Mouse (Mus musculus) CD8-positive naive resting alpha-beta T cell, adult 2 months (primary cell): ENCODE results near the gene Mmp11.
"Not testable (repeated sequence)": the region's sequence is repeated elsewhere in the genome, so short reads cannot be mapped to it uniquely, and the experiment has no call there.

ENCODE experiments used
- DNase-seq, 2 experiments: peaks; one replicate each; pipeline ENCODE4 v3.0.0; 2022; ENCODE audit warnings: low read depth in 2 of 2, low spot score in 2 of 2

The Mmp11 gene

DNA sequence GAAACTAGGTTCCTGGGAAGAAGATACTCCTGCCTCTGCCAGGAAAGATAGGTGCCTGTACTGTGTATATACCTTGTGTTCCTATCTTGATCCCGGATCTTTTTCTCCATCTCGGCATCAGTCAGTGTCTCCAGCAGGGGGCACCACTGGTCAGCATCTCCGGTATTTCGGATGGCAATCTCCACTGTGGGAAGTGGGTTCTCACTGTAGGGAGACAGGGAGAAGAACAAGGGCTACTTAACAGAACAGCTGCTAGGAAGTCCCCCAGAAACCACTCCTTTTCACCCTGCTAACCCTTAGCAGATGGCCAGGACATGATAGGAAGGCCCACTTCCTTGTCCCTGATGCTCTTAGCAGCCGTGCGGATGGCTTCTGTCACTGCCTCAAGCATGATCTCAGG lies 38.9 kb downstream of the Mmp11 start:
- peak; percentile 29 to 31 for DNase-seq

DNA sequence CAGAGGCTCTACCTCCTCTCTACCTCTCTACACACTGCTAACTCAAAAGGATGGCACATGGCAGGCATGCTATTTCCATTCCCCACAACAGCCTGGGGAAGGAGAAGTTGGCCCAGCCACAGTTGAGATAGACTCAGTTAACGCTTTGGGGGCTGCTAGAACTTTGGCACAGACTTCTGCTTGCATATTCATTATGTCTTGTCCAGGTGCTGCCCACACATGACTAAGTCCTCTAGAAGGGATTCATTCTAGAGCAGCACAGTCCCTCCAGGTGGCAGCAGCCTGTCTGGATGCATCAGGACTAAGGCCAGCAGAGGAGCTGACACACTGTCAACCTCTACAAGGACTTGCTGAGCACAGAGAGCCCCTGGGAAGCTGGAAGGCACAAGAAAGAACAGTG lies 40.1 kb downstream of the Mmp11 start:
- no peak for DNase-seq

DNA sequence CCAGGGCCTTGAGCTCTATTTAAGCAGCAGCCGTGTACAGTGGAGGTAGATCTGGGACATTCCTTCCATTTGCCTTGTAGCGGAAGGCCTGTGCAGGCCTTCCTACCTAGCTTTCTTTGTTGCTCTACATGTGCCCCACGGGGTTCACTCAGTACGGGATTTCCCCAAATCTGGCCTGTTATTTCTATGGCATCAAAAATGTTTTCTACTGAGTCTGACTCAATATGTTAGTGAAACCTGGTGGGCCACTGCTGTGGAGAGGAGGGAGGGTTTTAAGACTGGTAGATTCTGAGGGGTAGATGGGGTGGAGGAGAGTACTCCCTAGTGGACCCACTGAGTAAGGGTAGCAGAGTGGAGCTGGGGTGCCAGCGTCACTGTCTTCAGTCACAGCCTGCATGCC lies 40.6 kb downstream of the Mmp11 start:
- DNase-seq: no peak

DNA sequence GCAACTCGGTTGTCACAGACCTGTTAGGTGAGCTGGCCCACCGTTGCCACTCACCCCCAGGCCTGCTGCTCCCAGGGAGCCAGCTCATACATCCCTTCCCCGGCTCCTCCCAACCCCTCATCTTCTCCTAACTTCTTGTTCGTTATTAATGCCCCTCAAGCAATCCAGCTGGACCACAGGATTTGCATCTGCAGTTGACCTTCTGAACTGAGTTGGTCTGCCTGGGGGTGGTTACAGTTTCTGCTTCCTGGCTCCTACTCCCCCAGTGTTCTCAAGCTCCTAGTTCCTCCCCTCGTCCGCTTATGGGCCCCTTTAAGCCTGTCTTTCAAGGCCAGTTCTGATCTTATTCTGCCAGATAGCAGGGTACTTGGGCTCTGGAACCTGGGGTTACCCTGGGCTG lies 41.7 kb downstream of the Mmp11 start:
- DNase-seq: no peak

DNA sequence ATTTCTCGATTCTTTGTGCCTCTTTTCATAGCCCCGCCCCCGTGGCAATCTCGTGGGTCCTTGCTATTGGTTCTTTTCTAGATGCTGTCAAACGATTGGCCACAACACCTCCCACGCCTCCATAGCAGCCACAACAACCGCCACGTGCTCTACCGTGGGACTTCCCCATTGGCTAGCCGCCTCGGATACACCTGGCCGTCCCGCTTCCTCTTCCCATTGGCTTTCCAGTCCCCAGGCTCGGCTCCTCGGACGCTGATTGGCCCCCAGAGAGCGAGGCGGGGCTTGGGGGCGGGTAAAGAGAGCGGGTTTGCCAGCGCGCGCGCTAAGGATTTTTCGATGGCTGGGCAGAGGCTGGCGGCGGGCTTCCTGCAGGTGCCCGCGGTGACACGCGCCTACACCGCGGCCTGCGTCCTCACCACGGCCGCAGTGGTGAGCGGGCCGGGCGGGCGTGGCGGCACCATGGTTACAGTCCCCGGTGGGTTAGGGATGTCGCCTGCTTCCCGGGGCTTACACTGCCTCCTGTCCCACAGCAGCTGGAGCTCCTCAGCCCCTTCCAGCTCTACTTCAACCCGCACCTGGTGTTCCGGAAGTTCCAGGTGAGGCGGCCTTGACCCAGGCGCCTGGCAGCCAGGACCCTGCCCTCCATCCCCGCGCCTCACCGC lies 43.1 kb downstream of the Mmp11 start, which contains the start of gene Derl3:
Derl3 (plus strand) TSS at position 325 of the 662 bp plus-strand sequence.
- peak; percentile 95 to 96 for DNase-seq

DNA sequence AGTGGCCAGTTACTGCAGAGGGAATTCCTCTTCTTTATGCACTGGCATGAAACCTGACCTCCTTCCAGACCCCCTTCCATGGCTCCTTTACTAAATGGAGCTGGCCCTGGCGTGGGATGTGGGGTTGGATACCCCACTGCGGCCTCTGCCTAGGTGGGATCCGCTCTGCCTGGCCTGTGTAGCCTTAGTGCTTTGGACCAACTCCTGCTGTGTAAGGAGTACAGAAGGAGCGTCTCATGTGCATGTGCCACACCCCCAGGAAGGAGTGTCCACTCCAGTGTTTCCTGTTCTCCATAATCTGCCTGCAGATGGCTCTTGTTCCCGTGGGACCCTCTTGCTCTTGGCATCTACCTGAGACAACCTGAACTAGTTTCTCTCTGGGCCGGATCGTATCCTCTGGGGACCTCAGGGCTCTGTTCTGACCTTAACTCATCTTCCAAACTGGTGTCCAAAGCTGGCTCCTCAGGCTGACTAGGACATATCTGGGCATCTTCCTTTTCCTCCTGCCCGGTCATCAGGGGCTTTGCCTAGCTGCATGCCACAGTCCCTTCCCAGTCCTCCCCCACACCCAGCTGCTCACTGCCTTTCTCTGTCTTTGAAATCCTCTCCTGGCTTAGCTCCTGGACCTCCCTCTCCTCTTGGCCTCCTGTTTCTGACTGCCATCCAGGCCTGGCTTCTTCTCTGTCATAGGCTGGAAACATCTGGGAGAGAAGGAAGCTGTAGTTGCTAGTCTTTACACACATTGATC lies 46.7 kb downstream of the Mmp11 start:
- no peak for DNase-seq

DNA sequence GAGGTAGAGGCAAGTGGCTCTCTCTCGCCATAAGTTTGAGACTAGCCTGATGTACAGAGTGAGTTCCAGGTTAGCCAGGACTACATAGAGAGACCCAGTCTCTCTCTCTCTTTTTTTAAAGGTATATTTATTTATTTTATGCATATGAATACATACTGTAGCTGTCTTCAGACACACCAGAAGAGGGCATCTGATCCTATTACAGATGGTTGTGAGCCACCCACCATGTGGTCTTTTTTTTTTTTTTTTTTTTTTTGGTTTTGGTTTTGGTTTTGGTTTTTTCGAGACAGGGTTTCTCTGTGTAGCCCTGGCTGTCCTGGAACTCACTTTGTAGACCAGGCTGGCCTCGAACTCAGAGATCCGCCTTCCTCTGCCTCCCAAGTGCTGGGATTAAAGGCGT lies 48.8 kb downstream of the Mmp11 start:
- DNase-seq: not testable (repeated sequence)

DNA sequence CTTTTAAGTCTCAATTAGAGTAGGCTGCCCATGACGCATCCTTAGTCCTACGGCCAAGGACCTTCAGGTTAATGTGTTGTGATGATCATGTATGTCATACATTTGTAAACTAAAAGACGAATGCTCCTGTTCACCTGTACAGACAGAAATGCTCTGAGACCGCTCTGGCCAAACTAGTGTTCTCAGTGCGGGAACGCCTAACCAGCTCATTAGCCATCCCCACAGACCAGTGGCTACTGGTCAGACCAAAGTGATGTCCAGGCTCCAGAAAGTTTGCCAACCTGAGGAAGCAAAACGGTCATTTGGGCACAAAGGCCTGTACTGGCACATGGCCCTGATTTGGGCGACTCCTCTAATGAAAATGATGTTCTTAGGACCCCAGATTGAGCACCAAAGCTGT lies 51.6 kb downstream of the Mmp11 start:
- no peak for DNase-seq

DNA sequence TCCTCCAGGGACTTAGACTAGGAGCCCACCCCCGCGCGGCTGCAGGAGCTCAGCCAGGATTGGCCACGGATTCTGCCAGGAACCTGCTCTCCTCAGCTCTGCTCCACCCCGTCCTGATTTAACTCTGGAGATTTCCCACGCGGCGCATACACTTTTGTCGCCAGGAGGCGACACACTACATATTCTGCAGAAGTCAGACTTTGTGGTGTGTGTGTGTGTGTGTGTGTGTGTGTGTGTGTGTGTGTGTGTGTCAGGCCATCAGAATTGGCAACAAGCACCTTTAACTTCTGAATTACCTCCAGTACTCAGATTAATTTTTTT lies 53.1 kb downstream of the Mmp11 start:
- peak; percentile 56 to 66 for DNase-seq

DNA sequence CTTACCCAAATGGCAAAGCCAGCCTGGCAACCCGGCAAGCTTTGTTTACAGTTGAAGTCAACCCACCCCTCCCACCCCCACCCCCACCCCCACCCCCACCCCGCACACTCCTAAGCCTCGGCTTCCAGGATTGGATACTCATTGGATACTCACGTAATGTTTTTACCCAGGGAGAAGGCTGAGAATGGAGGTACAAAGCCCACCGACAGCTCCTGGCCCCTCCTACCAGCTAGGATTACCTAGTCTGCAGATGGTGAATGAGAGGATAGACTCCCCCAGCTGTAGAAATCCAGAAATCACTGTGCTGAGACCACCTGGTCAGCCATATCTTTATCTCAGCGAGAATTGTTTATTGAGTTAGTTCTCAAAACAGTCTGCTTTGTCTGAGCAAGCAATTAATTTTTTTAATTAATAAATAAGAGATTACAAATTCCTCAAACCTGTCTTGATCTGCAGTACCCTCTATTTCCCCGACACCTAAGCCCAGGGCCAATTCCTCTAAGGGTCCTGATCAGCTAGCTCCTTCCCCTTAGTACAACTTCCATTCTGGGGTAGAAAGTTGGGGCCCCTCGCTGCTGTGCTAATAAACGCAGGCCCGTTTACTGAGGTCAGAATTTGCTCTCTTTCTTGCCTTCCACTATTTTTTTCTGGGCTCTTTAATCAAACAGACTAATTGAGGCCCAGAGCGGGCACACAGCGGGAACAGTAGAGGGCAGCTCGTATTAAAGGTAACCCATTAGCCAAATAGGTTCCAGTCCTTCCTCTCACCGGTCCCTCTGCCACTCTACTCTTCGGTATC lies 53.7 kb downstream of the Mmp11 start:
- no peak for DNase-seq

DNA sequence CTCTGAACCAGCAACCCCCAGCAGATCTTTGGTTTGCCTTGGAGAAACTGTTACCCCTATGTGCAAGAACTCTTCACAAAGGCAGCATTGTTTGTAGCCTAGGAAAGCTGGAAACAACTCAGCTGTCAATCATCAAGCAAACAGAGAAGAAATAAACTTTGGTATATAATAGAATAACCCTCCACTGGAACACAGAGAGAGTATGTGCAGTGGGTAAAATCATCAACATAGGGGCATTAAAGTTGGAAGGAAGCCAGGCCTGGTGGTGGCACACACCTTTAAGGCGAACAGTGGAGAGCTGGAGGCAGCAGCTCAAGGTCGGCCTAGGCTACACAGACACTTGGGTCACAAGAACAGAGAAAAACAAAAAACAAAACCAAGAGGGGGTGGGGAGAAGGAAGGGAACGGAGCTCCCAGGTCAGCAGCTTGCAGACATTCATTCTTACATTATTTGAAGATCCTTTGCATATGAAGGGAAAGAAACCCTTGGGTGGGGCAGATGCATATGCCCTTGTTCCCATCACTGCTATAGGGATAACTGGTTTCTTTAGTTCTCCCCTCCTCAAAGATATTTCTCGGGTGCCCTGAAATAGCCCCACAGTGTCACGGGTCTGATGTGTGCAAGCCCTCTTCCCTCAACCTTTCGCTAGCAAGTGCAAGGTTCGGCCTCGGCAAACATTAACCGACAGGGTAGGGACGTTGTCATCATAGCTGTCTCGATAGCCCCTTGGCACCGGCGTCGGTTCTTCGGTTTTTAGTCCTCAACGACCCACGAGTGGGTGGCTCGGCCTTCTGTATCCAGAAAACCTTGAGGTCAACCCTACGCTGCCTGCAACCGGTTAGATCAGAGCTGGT lies 54.5 kb downstream of the Mmp11 start:
- no peak for DNase-seq

DNA sequence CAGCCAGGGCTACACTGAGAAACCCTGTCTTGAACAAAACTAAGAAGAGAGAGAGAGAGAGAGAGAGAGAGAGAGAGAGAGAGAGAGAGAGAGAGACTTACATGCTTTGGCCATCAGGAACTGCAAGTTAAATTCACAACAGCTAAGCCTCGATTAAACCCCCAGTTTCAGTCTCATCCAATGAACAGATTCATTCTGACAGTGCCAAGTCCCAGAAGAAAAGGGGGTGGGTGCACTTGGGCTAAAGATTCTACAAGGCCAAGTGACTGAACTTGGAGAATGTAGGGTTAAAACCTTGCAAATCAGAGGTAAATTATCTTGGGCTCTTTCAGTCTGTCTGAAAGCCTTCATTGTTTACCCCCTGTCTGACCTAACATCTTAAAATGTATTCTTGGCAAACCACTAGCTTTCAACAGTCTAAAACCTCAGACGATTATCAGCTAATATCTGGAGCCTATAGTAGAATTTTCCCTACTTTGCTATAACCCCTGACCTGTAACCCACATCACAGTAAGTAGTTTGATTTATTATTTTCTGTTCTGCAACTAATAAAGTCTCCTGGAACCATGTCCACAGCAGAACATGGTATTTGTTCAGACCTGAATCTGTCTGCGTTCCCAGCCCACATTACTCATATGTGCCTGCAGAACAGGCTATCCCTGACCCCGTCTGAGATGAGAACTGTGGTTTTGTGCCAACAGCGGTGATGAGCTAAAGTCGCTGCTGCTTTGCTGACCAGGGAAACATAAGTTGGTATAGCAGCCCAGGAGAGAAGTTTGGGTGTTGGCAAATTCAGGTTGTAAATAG lies 55.3 kb downstream of the Mmp11 start:
- DNase-seq: no peak

DNA sequence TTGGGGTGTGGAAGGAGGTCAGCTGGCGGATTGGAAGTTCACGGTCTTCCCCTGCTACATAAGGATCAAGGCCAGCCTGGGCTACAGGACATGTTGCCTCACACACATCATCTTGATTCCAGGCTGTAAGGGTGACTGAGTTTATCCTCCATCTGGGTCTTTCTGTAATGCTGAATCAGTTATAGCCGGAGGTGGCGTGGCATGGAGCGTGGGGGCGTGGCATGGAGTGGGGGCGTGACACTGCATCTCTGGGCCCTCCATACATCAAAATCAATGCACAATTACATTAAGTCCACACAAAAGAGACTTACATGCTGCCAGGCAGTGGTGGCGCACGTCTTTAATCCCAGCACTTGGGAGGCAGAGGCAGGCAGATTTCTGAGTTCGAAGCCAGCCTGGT lies 55.9 kb downstream of the Mmp11 start:
- no peak for DNase-seq

DNA sequence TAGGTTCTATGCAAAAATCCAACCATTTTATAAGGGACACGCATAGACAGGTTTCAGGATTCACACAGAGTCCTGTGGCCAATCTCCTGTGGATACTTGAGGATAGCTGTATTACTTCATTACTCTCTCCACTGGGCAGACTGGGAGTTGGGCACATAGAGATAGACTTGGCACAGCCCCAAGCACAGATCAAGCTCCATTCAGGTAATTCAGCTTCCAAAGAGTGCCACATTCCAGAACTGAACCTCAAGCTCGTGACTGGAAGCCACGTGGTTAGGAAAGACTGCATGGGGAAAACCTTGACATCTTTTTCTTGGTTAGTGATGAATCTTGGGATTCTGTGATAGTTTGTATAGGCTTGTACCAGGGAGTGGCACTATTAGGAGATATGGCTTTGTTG lies 57.5 kb downstream of the Mmp11 start:
- no peak for DNase-seq

DNA sequence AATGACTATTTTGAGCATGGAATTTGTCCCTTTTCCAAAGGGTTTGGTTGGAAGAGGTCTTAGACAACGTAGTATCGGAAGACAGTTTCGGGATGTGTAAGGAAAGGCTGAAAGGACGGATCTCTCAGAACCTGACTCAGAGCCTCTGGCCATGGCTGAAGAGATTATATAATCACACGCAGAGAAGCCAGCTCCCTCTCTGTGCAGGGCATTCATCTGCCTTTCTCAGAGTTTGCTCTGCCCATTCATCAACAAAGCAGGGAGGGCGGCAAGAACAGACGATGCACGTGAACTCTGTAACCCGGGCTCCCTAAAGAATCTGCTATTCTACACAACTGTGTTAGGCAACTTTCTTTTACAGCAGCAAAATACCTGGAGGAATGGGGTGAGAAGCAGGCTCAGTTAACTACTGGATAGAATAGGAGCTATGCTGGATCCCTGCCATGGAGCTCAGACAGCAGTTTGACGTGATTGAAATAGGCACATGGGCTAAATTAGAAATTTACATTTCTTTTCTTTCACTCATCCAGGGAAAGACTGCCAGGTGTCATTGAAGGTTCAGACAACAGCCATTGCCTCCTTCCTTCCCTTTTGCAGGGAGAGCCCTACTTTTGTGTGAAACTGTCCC lies 62.6 kb downstream of the Mmp11 start:
- no peak for DNase-seq
